Mouse (Mus musculus) brain, embryonic 14.5 days (tissue): Measurements from ENCODE around the gene Camta1. TPM values are rescaled to one million over a fixed set of nuclear protein-coding genes. Genes with fewer than 3 reads are reported as not detected.

Experiments used
- DNase-seq: peaks from one replicate; pipeline ENCODE4 v3.0.0-alpha.2; 2011; ENCODE audit warnings: low read depth
- CTCF ChIP-seq: fragments of 200-500 bp; IDR thresholded peaks from 2 replicates; pipeline ENCODE4 v1.5.1; 2012; ENCODE audit warnings: inconsistent platforms, mild to moderate bottlenecking, moderate library complexity, borderline replicate concordance; ENCODE audit not compliant: insufficient read depth, insufficient read length; ENCODE audit errors: extremely low read depth
- POLR2A ChIP-seq: fragments of 200-500 bp; IDR thresholded peaks from 2 replicates; pipeline ENCODE4 v1.6.1; 2012; ENCODE audit warnings: mild to moderate bottlenecking, inconsistent platforms, borderline replicate concordance; ENCODE audit not compliant: poor library complexity, insufficient read depth, insufficient read length, severe bottlenecking; ENCODE audit errors: extremely low read depth
- polyA plus RNA-seq: library from polyadenylated mRNA; depleted of rRNA; stranded (reverse); fragments of >200 nt; gene quantifications from 2 replicates; pipeline ENCODE4 v1.2.3, GENCODE M21; 2012

Camta1 gene
- polyA plus RNA-seq, 1 experiment = 92.9 TPM

DNA sequence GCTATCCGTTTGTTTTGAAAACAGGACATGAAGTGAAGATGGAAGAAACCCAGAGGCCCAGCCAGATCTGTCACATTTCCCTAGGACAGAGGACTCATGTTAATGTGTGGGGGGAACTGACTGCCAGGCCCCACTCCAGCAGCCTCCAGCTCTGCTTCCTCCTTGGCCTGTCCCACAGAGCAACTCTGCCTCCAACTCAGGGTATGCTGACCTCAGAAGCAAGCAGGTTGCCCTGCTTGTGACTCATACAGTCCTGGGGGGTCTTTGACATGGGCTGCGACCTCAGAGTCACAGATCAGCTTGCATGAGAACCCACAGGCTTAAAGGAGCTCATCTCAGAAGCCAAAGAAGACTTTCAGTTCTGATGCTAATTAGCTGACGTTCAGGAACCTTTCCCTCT is 231.4 kb downstream of the Camta1 start:
- no peak for DNase-seq
- TF ChIP-seq CTCF (no peak), POLR2A (no peak)

DNA sequence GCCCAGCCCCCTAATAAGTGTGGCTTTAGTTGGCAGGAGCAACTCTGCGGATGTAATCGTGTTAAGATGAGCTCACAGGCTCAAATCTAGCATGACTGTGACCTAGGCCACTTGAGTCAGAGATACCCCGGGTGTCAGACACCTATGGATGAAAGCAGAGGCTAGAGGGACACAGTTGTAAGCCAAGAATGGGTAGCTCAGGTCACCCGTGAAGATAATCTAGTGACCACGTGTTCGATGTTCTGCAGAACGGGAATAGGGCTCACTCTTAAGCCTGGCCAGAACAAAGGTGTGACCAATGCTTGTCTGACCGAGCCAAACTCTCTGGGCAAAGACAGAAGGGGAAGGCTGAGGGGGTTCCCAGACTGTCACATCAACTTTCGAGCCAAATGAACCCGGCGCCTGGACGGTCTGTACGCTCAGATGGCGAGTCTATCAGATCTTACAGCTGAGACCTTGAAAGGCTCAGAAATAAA is 242.1 kb downstream of the Camta1 start:
- DNase-seq = no peak
- TF ChIP-seq POLR2A = no peak
- no peak for TF ChIP-seq CTCF

DNA sequence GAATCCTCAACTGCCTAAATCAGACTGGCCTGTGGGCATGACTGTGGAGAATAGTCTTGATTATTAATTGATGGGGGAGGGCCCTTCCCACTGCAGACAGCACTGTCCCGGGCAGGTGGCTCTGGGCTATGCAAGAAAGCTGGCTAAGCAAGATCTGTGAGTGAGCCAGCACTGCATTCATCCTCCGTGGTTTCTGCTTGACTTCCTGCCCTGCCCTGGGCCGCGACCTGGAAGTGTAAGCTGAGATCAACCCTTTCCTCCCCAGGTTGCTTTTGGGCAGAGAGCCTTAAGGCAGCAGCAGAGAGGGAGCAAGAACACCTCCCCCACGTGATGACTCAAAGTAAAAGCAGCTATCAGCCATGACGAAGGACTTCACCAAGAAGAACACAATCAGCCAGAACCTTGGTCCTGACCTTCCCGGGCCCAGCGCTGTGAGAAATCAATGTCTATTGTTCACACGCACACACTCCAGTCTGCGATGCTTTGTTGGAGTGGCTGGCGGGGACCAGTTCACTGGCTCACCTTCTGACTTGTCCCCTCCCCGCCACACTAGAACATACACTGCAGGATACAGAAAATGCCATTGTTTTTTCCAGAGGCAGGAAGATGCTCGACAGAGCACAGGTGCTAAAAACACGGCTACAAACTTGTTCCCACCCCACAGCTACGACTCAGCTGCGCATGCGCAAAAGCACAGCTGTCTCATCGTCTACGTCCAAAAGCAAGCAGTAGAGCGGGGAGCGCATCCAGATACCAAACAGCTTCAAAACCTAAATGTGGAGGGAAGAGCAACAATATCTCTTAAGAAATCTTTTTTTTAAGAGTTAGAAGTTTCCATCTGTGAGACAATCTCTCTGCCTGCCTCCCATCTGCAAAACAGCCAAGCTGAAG is 243.0 kb downstream of the Camta1 start:
- DNase-seq = peak; percentile 60
- TF ChIP-seq POLR2A = no peak

DNA sequence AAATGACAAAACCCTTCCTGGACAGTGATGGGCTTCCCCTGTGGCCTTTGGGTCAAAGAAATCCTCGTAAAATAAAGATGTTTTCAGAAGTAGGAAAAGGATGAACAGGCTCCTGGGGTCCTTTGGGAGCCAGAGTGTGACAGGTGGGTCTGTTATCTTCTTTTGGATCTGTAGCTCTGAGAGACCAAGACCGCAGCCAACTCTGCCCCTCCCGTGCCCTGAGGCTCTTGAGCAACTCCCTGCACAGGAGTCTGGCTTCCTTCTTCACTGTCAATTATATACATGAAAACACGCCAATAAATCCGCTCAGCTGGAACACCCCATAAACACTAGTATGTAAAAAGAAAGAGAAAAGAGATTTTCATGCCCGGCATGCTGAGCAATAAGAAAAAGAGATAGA is 250.1 kb downstream of the Camta1 start:
- DNase-seq = peak; percentile 44
- TF ChIP-seq POLR2A = no peak
- TF ChIP-seq CTCF = no peak

DNA sequence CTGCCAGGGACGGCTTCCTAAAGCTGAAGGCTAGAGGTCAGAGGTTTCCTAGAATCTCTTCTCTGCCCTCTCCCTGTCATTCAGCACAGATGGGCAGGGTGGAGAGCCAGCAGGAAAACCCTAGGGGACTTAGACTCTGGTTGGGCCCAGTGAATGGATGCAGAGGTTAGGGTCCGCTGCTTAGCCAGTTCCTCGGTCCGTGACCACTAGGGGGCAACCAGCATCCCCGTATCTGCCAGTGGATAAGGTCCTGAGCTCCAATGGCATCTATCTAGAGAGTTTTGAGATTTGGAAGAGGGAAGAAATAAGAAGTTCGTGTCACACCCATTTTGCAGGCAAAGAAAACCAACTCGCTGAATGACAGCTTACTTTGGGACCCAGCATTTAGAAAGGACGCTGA is 251.4 kb downstream of the Camta1 start:
- TF ChIP-seq POLR2A = no peak
- TF ChIP-seq CTCF = peak; percentile 85
- peak; percentile 74 for DNase-seq

DNA sequence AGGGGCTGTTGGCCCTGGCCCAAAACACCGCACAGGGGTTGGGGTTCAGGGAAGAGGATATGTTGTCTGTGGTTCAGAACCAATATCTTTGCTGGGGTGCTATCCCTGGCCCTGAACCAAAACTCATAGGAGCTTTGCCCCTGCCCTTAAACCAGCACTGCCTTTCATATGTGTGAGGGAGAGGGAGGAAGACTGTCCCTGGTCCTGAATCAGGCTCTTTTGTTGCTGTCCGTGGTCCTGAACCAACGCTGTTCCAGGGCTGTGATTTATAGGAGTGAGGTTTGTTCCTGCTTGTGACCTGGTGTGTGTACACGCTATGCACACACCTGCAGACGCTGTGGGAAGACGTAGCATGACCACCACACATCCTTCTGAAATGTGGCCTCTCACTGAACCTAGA is 256.8 kb downstream of the Camta1 start:
- DNase-seq = peak; percentile 49
- no peak for TF ChIP-seq CTCF
- TF ChIP-seq POLR2A = no peak

GRCm38 (mm10) chr4:151604481-151604880 is 257.2 kb downstream of the Camta1 start:
- TF ChIP-seq CTCF (no peak), POLR2A (no peak)
- DNase-seq = peak; percentile 80

DNA sequence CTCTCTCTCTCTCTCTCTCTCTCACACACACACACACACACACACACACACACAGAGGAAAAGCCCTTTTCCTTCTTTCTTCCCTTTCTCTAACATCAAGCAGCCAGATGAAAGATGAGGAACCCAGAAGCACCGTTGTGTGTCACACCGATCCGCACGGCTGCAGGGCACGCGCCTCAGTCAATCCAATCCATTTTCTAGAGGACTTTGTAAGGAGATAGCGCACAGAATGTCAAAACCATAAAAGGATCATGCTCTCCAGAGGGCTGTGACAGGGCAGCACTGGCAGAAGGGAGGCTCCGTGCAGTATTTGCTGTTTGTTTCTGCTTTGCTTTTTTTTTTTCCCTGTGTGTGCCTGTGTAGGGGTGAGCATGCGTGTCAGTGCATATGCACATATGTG is 258.1 kb downstream of the Camta1 start:
- peak; percentile 54 for DNase-seq
- TF ChIP-seq CTCF = no peak
- no peak for TF ChIP-seq POLR2A

DNA sequence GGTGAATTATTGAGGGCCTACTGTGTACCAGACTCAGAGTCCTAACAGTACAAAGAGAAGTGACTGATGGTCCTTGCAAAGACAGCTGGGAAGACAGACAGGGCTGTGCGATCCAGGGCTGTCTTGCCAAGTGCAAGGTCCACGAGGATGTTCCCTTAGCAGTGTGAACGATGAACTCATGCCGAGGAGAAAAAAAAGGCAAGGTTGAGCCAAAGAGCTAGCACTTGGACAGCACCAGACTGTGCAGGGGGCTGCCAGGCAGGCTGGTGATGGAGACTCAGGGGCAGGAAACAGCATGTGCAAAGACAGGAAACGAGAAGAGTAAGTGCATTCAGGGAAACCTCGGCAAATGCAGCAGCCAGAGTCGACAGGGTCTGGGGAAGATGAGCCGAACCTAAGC is 266.6 kb downstream of the Camta1 start:
- DNase-seq = no peak
- TF ChIP-seq CTCF = no peak
- TF ChIP-seq POLR2A = no peak

- no peak for DNase-seq
- TF ChIP-seq CTCF (no peak), POLR2A (no peak)
These were observed 268.6 kb downstream of the Camta1 start for GRCm38 (mm10) chr4:151593042-151593441.

DNA sequence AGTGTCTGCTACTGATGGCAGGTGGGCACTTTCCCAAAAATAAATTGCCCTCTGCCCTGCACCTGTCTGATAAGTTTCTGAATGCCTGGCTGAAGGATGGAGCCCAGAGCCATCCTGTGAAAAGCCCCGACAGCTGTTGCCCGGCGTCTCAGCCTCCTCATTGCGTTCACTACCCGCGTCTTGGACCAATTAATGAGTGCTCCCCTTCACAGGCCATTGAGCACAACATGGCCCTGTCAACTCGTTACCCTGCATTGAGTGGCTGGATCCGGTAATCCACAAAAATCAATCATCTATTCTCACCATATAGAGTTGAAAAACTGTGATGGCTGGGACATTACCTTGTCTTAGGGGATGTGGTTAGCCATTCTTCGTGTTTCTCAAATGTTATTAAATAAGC is 275.6 kb downstream of the Camta1 start:
- DNase-seq = peak; percentile 79
- TF ChIP-seq POLR2A (no peak), CTCF (no peak)

DNA sequence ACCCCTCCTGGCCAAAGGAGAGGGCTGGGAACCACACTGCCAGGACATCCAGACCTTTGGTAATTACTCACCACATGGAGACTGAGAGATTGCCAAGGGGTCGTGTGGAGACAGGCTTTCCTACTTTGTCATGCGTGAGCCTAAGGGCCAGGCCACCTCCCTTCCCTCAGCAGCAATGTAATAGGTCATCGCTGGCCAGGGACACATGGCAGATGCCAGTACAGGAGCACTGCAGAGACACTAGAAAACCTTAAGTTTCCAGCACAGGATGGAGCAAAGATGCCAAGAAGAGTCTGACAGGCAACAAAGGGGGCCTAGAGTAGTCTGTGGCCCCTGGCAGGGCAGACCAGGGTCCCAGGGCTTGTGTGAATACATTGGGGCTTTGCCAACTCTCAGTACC is 283.7 kb downstream of the Camta1 start:
- no peak for DNase-seq
- TF ChIP-seq CTCF (no peak), POLR2A (no peak)

DNA sequence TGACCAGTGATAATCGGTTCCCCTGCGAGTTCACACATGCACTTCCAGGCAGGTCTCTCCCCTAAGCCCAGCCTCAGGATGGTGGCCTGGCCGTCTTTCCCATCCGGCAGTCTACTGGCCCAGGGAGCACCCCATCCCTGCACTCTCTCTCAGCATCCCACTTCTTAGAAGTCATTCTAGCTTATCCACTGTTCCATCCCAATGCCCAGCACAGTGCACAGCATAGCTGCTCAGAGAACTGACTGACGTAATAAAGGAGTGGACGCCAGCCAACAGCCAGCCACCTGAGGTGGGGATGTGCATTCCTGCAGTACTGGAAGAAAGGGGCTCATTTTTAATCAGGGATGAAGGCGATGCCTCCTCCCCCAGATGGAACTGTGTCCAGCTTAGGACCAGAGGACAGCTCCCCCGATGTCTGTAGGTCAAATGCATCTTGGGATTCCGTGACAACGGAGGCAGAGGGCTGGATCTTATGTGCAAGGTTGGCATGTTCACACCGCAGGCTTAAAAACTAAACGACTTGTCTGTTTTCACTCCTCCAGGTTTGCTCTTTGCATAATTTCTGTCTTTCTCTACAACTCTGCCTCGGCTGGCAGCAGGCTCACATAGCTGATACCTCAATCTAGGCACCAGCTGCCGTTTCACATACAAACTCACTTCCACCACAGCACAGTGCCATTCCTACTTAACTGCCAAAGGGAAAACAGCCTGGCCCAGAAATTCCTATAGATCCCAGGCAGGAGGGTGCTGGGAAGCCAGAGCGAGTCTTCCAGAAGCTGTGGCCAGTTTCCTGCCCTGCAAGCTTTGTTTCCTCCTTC is 285.2 kb downstream of the Camta1 start:
- TF ChIP-seq CTCF = no peak
- TF ChIP-seq POLR2A = no peak
- DNase-seq = peak; percentile 36
